Mouse (Mus musculus) olfactory bulb, adult 2 months (tissue): ENCODE measurements around the gene Ube2h. TPM values are rescaled to one million over a fixed set of nuclear protein-coding genes. Genes with fewer than 3 reads are reported as not detected.

Experiments
- H3K27ac ChIP-seq: fragments of 200-500 bp; 2 replicates; pipeline ENCODE4 v1.5.1; 2012; ENCODE audit warnings: low read depth, low read length; ENCODE audit not compliant: insufficient read depth
- H3K4me1 ChIP-seq: fragments of 200-500 bp; 2 replicates; pipeline ENCODE4 v1.6.1; 2012; ENCODE audit warnings: low read length; ENCODE audit not compliant: control insufficient read depth, insufficient read depth
- H3K4me3 ChIP-seq: fragments of 200-500 bp; 2 replicates; pipeline ENCODE4 v1.5.1; 2012; ENCODE audit warnings: mild to moderate bottlenecking, low read depth, low read length, moderate library complexity; ENCODE audit not compliant: insufficient read depth
- CTCF ChIP-seq: fragments of 200-500 bp; IDR thresholded peaks from 2 replicates; pipeline ENCODE4 v1.5.1; 2012; ENCODE audit warnings: low read depth, mild to moderate bottlenecking, low read length, moderate library complexity; ENCODE audit not compliant: insufficient read depth
- POLR2A ChIP-seq: fragments of 200-500 bp; IDR thresholded peaks from 2 replicates; pipeline ENCODE4 v1.6.1; 2012; ENCODE audit warnings: mild to moderate bottlenecking, low read depth, low read length, moderate library complexity; ENCODE audit not compliant: insufficient read depth
- WGBS: fragments of 180-500 bp; shearing (Covaris S2); methylation state at CpG from one replicate; pipeline ENCODE4 v1.1.7; 2018; 5-methylcytosine and 5-hydroxymethylcytosine counted together
- polyA plus RNA-seq: library from polyadenylated mRNA; stranded (reverse); fragments of >200 nt; gene quantifications from 2 replicates; pipeline ENCODE4 v1.2.4, GENCODE M21; 2012; ENCODE audit warnings: low replicate concordance; ENCODE audit not compliant: missing spikeins, insufficient read depth, insufficient read length

The Ube2h gene
- polyA plus RNA-seq, 1 experiment = not detected

GRCm38 (mm10) chr6:30178023-30178639 is 126.2 kb downstream of the Ube2h start:
- no peak for TF ChIP-seq POLR2A
- no peak for TF ChIP-seq CTCF
- Histone ChIP-seq H3K4me3 (no peak overlapping the region), H3K27ac (no peak overlapping the region), H3K4me1 (peaks cover 27% of the 10 kb centered on the region)
- 7% methylated on average over 27 of the region's 27 CpGs for WGBS

- Histone ChIP-seq H3K4me1 (peaks cover 27% of the 10 kb centered on the region), H3K27ac (no peak overlapping the region), H3K4me3 (no peak overlapping the region)
- 4% methylated on average over 14 of the region's 14 CpGs for WGBS
- no peak for TF ChIP-seq CTCF
- TF ChIP-seq POLR2A = no peak
Measured at GRCm38 (mm10) chr6:30177305-30177704, 127.0 kb downstream of the Ube2h start.

- no peak for TF ChIP-seq POLR2A
- no peak for TF ChIP-seq CTCF
- WGBS = 9% methylated on average over 12 of the region's 12 CpGs
- Histone ChIP-seq H3K4me1 (peaks cover 27% of the 10 kb centered on the region), H3K27ac (no peak overlapping the region), H3K4me3 (no peak overlapping the region)
Measured at GRCm38 (mm10) chr6:30176496-30176895, 127.8 kb downstream of the Ube2h start.

- TF ChIP-seq CTCF (no peak), POLR2A (no peak)
- no peak overlapping the region for H3K4me3 ChIP-seq
- H3K4me1 ChIP-seq = peaks cover 27% of the 10 kb centered on the region
- no peak overlapping the region for H3K27ac ChIP-seq
- WGBS = 3% methylated on average over 28 of the region's 28 CpGs
Measured at GRCm38 (mm10) chr6:30175918-30176421, 128.4 kb downstream of the Ube2h start.

- H3K4me1 ChIP-seq = peaks cover 27% of the 10 kb centered on the region
- TF ChIP-seq CTCF = no peak
- no peak for TF ChIP-seq POLR2A
- H3K4me3 ChIP-seq = no peak overlapping the region
- H3K27ac ChIP-seq = no peak overlapping the region
- 2% methylated on average over 45 of the region's 45 CpGs for WGBS
Measured at GRCm38 (mm10) chr6:30175225-30175917, 129.0 kb downstream of the Ube2h start.

- TF ChIP-seq POLR2A (no peak), CTCF (no peak)
- 3% methylated on average over 33 of the region's 33 CpGs for WGBS
- Histone ChIP-seq H3K4me1 (peaks cover 27% of the 10 kb centered on the region), H3K27ac (no peak overlapping the region), H3K4me3 (no peak overlapping the region)
Measured at GRCm38 (mm10) chr6:30174461-30175224, 129.7 kb downstream of the Ube2h start.

GRCm38 (mm10) chr6:30173551-30174460 is 130.5 kb downstream of the Ube2h start:
- peaks cover 27% of the 10 kb centered on the region for H3K4me1 ChIP-seq
- H3K27ac ChIP-seq = no peak overlapping the region
- 2% methylated on average over 80 of the region's 80 CpGs for WGBS
- no peak overlapping the region for H3K4me3 ChIP-seq
- TF ChIP-seq POLR2A (no peak), CTCF (no peak)

- Histone ChIP-seq H3K4me3 (no peak overlapping the region), H3K27ac (no peak overlapping the region), H3K4me1 (peaks cover 25% of the 10 kb centered on the region)
- WGBS = 2% methylated on average over 44 of the region's 44 CpGs
- TF ChIP-seq POLR2A (no peak), CTCF (peak; percentile 37; the same call in 1 of the 2 replicates)
Measured at GRCm38 (mm10) chr6:30172820-30173550, 131.4 kb downstream of the Ube2h start.
